Mouse (Mus musculus) heart, postnatal 0 days (tissue): Measurements from ENCODE around the gene Dlx5.

ENCODE experiments used
- CTCF ChIP-seq: IDR thresholded peaks from 2 replicates; pipeline ENCODE4 v1.5.1; 2016; ENCODE audit warnings: antibody characterized with exemption, control low read depth, low read depth
- EP300 ChIP-seq: IDR thresholded peaks from 2 replicates; pipeline ENCODE4 v1.6.1; 2016; ENCODE audit warnings: antibody characterized with exemption, low read depth

DNA sequence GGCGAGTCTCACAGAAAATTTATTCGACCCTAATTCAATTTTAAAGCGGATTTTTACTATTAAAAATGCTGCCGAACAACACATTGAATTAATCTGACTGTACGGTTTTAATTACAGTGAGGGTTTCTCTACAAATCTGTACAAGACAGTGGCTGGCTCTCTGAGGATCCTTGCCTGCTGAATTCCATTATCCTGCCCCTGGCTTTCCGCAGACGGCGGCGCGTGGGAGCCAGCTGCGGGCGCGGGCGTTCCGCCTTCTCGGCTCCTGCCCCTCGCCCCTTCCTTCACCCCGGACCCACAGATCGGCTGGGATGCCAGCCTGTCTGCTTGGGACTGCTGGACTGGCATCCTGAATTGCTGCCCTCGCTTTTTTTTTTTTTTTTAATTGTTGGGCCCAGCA, 25.6 kb downstream of the Dlx5 start:
- TF ChIP-seq CTCF (no peak), EP300 (no peak)
